Mouse (Mus musculus) kidney, embryonic 14.5 days (tissue): ENCODE data around the gene Ctcf. TPM values are rescaled to one million over a fixed set of nuclear protein-coding genes. Genes with fewer than 3 reads are reported as not detected.

ENCODE experiments used
- ATAC-seq: fragments of 200-750 bp; cut with Nextera tagmentation; 2 replicates; pipeline ENCODE4 v1.8.0; 2017; ENCODE audit warnings: moderate number of reproducible peaks, mild to moderate bottlenecking, moderate TSS enrichment, moderate library complexity; ENCODE audit not compliant: low FRiP score, low TSS enrichment
- H3K27ac ChIP-seq: fragments of 300-500 bp; sonication (generic); 2 replicates; pipeline ENCODE4 v1.5.1; 2014; ENCODE audit warnings: low read depth, mild to moderate bottlenecking, low read length, moderate library complexity, mixed read lengths
- H3K27me3 ChIP-seq: fragments of 300-500 bp; sonication (generic); 2 replicates; pipeline ENCODE4 v1.6.1; 2014; ENCODE audit warnings: mild to moderate bottlenecking, low read length; ENCODE audit not compliant: control insufficient read depth, insufficient read depth
- H3K36me3 ChIP-seq: fragments of 300-500 bp; sonication (generic); 2 replicates; pipeline ENCODE4 v1.6.1; 2014; ENCODE audit warnings: low read length, mixed read lengths; ENCODE audit not compliant: control insufficient read depth, insufficient read depth
- H3K4me1 ChIP-seq: fragments of 300-500 bp; sonication (generic); 2 replicates; pipeline ENCODE4 v1.6.1; 2014; ENCODE audit warnings: low read length, mixed read lengths; ENCODE audit not compliant: control insufficient read depth, insufficient read depth
- H3K4me2 ChIP-seq: fragments of 300-500 bp; sonication (generic); replicated peaks from 2 replicates; pipeline ENCODE4 v1.6.1; 2014; ENCODE audit warnings: low read depth, mild to moderate bottlenecking, low read length
- H3K4me3 ChIP-seq: fragments of 300-500 bp; sonication (generic); 2 replicates; pipeline ENCODE4 v1.5.1; 2014; ENCODE audit warnings: mild to moderate bottlenecking, low read length
- H3K9ac ChIP-seq: fragments of 300-500 bp; sonication (generic); 2 replicates; pipeline ENCODE4 v1.6.1; 2014; ENCODE audit warnings: low read depth, mild to moderate bottlenecking, low read length, moderate library complexity
- H3K9me3 ChIP-seq: fragments of 300-500 bp; sonication (generic); 2 replicates; pipeline ENCODE4 v1.6.1; 2016; ENCODE audit warnings: low read length; ENCODE audit not compliant: control insufficient read depth
- WGBS: fragments of 180-500 bp; shearing (Covaris S2); extraction: QIAGEN DNeasy Blood & Tissue Kit; methylation state at CpG from one replicate; pipeline ENCODE4 v1.1.7; 2014; 5-methylcytosine and 5-hydroxymethylcytosine counted together
- polyA plus RNA-seq: library from polyadenylated mRNA; unstranded; fragments of >200 nt; fragmentation: Nextera tagmentation; extraction: Ambion mirVana; gene quantifications from 2 replicates; pipeline ENCODE4 v1.2.1, GENCODE M21; 2014

The Ctcf gene
- polyA plus RNA-seq, 1 experiment from 2014 or later = 139 TPM

GRCm38 (mm10) chr8:105621841-105622240 is 14.5 kb upstream of the Ctcf start:
- Histone ChIP-seq H3K9me3 (no peaks in the 10 kb centered on the region), H3K36me3 (peaks cover 49% of the 10 kb centered on the region), H3K27me3 (no peaks in the 10 kb centered on the region), H3K4me2 (no peak overlapping the region), H3K27ac (0 out of 2 replicates have a peak overlapping the region, but pooled peaks have one; percentile 25), H3K4me1 (peaks cover 35% of the 10 kb centered on the region), H3K9ac (no peak overlapping the region), H3K4me3 (no peak overlapping the region)
- WGBS = 56% methylated on average over 4 of the region's 4 CpGs
- ATAC-seq = no peak

GRCm38 (mm10) chr8:105622421-105622920 is 13.9 kb upstream of the Ctcf start:
- Histone ChIP-seq H3K4me2 (peak overlapping the region; percentile 30), H3K27me3 (no peaks in the 10 kb centered on the region), H3K9ac (no peak overlapping the region), H3K4me1 (peaks cover 35% of the 10 kb centered on the region), H3K36me3 (peaks cover 43% of the 10 kb centered on the region), H3K27ac (peak overlapping the region; percentile 83), H3K4me3 (peak overlapping the region; percentile 7; the same call in 1 of the 2 replicates), H3K9me3 (no peaks in the 10 kb centered on the region)
- WGBS = 1% methylated on average over 8 of the region's 8 CpGs
- ATAC-seq = peak; percentile 92

GRCm38 (mm10) chr8:105623118-105623517 is 13.2 kb upstream of the Ctcf start:
- peaks cover 35% of the 10 kb centered on the region for H3K4me1 ChIP-seq
- ATAC-seq = peak; percentile 5; the same call in 1 of the 2 replicates
- H3K36me3 ChIP-seq = peaks cover 37% of the 10 kb centered on the region
- H3K27me3 ChIP-seq = no peaks in the 10 kb centered on the region
- WGBS = 11% methylated on average over 5 of the region's 5 CpGs
- 0 out of 2 replicates have a peak overlapping the region, but pooled peaks have one; percentile 34 for H3K9ac ChIP-seq
- peak overlapping the region; percentile 83 for H3K27ac ChIP-seq
- peak overlapping the region; percentile 7; the same call in 1 of the 2 replicates for H3K4me3 ChIP-seq
- H3K9me3 ChIP-seq = no peaks in the 10 kb centered on the region
- peak overlapping the region; percentile 30 for H3K4me2 ChIP-seq

- no peak for ATAC-seq
- WGBS = 22% methylated on average over 7 of the region's 7 CpGs
- 0 out of 2 replicates have a peak overlapping the region, but pooled peaks have one; percentile 34 for H3K9ac ChIP-seq
- no peaks in the 10 kb centered on the region for H3K27me3 ChIP-seq
- no peaks in the 10 kb centered on the region for H3K9me3 ChIP-seq
- peaks cover 31% of the 10 kb centered on the region for H3K36me3 ChIP-seq
- peaks cover 35% of the 10 kb centered on the region for H3K4me1 ChIP-seq
- no peak overlapping the region for H3K4me2 ChIP-seq
- H3K27ac ChIP-seq = peak overlapping the region; percentile 83; the same call in 1 of the 2 replicates
- H3K4me3 ChIP-seq = no peak overlapping the region
Observed at GRCm38 (mm10) chr8:105623679-105624245, 12.6 kb upstream of the Ctcf start.

- no peak overlapping the region; the same call in 1 of the 2 replicates for H3K9ac ChIP-seq
- no peak for ATAC-seq
- H3K27me3 ChIP-seq = no peaks in the 10 kb centered on the region
- peaks cover 35% of the 10 kb centered on the region for H3K4me1 ChIP-seq
- no peaks in the 10 kb centered on the region for H3K9me3 ChIP-seq
- H3K4me2 ChIP-seq = no peak overlapping the region
- H3K27ac ChIP-seq = peak overlapping the region; percentile 71
- 34% methylated on average over 3 of the region's 3 CpGs for WGBS
- H3K36me3 ChIP-seq = peaks cover 24% of the 10 kb centered on the region
- H3K4me3 ChIP-seq = no peak overlapping the region
Observed at GRCm38 (mm10) chr8:105624401-105624800, 12.0 kb upstream of the Ctcf start.

GRCm38 (mm10) chr8:105624831-105625230 is 11.5 kb upstream of the Ctcf start:
- H3K27ac ChIP-seq = peak overlapping the region; percentile 71
- H3K9me3 ChIP-seq = no peaks in the 10 kb centered on the region
- no peak overlapping the region for H3K4me2 ChIP-seq
- ATAC-seq = no peak
- no peak overlapping the region for H3K4me3 ChIP-seq
- H3K27me3 ChIP-seq = no peaks in the 10 kb centered on the region
- peaks cover 20% of the 10 kb centered on the region for H3K36me3 ChIP-seq
- WGBS = 38% methylated on average over 1 of the region's 1 CpGs
- peaks cover 35% of the 10 kb centered on the region for H3K4me1 ChIP-seq
- H3K9ac ChIP-seq = no peak overlapping the region

- Histone ChIP-seq H3K36me3 (peaks cover 7% of the 10 kb centered on the region), H3K9ac (no peak overlapping the region), H3K27me3 (no peaks in the 10 kb centered on the region), H3K27ac (no peak overlapping the region), H3K4me1 (peaks cover 35% of the 10 kb centered on the region), H3K4me3 (no peak overlapping the region), H3K9me3 (no peaks in the 10 kb centered on the region), H3K4me2 (no peak overlapping the region)
- no peak for ATAC-seq
- 83% methylated on average over 1 of the region's 1 CpGs for WGBS
Observed at GRCm38 (mm10) chr8:105626086-105626485, 10.3 kb upstream of the Ctcf start.

GRCm38 (mm10) chr8:105629337-105629736 is 7.0 kb upstream of the Ctcf start:
- Histone ChIP-seq H3K36me3 (no peaks in the 10 kb centered on the region; the same call in 1 of the 2 replicates), H3K4me1 (peaks cover 6% of the 10 kb centered on the region), H3K4me2 (no peak overlapping the region), H3K9me3 (no peaks in the 10 kb centered on the region), H3K27me3 (no peaks in the 10 kb centered on the region), H3K9ac (no peak overlapping the region), H3K27ac (no peak overlapping the region), H3K4me3 (no peak overlapping the region)
- WGBS = 93% methylated on average over 4 of the region's 4 CpGs
- no peak for ATAC-seq

- Histone ChIP-seq H3K9me3 (no peaks in the 10 kb centered on the region), H3K27me3 (no peaks in the 10 kb centered on the region), H3K36me3 (no peaks in the 10 kb centered on the region; the same call in 1 of the 2 replicates), H3K27ac (no peak overlapping the region), H3K4me3 (peak overlapping the region; percentile 95), H3K4me1 (peaks cover 16% of the 10 kb centered on the region), H3K4me2 (peak overlapping the region; percentile 53), H3K9ac (no peak overlapping the region; the same call in 1 of the 2 replicates)
- WGBS = 77% methylated on average over 2 of the region's 2 CpGs
- ATAC-seq = no peak
Observed at GRCm38 (mm10) chr8:105634771-105635458, 1.5 kb upstream of the Ctcf start.
